Mouse (Mus musculus) erythroblast, embryonic 14.5 days (primary cell): ENCODE measurements around the gene Wdfy4.

Experiments used
- GATA1 ChIP-seq: IDR thresholded peaks from 2 replicates; pipeline ENCODE4 v1.6.1; 2012; ENCODE audit warnings: low read length, inconsistent platforms, mixed read lengths
- TAL1 ChIP-seq: IDR thresholded peaks from 3 replicates; pipeline ENCODE4 v1.6.1; 2012; ENCODE audit warnings: low read length, inconsistent platforms, mixed read lengths

- TF ChIP-seq TAL1 (no peak), GATA1 (no peak)
Observed at GRCm38 (mm10) chr14:33019050-33019449, 166.3 kb downstream of the Wdfy4 start.
